Mouse (Mus musculus): ENCODE results near the gene Daw1. TPM values are rescaled to one million over a fixed set of nuclear protein-coding genes. Genes with fewer than 3 reads are reported as not detected.

Gene Daw1
- polyA plus RNA-seq, 1 experiment from 2014 or later = 0.81 TPM

DNA sequence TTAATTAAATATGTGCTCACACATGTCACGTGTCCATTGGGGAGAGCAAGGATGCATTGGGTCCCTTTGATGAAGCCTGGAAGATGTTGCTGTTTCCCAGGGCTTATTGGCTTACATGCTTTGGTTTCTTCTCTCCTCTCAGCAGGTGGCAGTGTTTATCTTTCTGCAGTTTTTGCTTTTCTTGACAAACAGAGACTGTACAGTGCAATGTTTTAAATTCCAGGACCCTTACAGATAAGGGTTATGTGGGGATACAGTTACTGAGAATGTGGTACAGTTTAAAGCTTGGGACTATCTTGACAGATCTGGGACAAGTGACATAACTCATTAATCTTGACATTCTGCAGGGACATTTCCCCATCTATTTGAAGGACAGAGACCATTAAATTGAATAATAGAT lies 58.7 kb downstream of the Daw1 start:
- no peak overlapping the region for H3K4me3 ChIP-seq (replicated peaks)
- H3K27me3 ChIP-seq = no peaks in the 10 kb centered on the region
- H3K9me3 ChIP-seq = no peaks in the 10 kb centered on the region
- no peaks in the 10 kb centered on the region for H3K4me1 ChIP-seq (replicated peaks)
- H3K4me2 ChIP-seq (replicated peaks) = no peak overlapping the region
- H3K27ac ChIP-seq = no peak overlapping the region
- 0 out of 2 replicates have a peak, but pooled peaks have one; percentile 30 for ATAC-seq
- no peaks in the 10 kb centered on the region for H3K36me3 ChIP-seq
- WGBS = 38% methylated on average over 1 of the region's 1 CpGs
- no peak overlapping the region for H3K9ac ChIP-seq (replicated peaks)

DNA sequence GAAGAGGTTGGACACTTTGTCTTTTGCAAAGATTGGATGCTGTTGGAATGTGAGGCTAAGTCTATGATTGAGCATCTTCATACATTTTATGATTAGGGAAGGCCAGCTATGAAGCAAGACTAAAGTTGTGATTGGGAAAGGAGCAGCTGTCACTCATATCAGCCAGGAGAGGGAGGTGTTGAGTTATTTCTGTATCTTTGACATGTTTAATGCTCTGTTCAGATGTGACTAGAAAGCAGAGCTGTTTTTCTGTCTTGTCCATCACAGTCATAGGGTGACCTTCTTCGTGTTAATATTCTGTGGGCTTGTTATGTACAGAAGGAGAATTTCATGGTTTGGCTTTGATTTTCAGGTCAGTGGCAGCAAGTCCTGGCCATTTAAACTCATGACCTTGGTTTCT lies 63.5 kb downstream of the Daw1 start:
- no peak overlapping the region for H3K27ac ChIP-seq
- no peak for ATAC-seq
- H3K9ac ChIP-seq (replicated peaks) = no peak overlapping the region
- H3K36me3 ChIP-seq = no peaks in the 10 kb centered on the region
- no peak overlapping the region for H3K4me2 ChIP-seq (replicated peaks)
- 74% methylated on average over 1 of the region's 1 CpGs for WGBS
- H3K4me3 ChIP-seq (replicated peaks) = no peak overlapping the region
- no peaks in the 10 kb centered on the region for H3K9me3 ChIP-seq
- no peaks in the 10 kb centered on the region for H3K27me3 ChIP-seq
- no peaks in the 10 kb centered on the region for H3K4me1 ChIP-seq (replicated peaks)

DNA sequence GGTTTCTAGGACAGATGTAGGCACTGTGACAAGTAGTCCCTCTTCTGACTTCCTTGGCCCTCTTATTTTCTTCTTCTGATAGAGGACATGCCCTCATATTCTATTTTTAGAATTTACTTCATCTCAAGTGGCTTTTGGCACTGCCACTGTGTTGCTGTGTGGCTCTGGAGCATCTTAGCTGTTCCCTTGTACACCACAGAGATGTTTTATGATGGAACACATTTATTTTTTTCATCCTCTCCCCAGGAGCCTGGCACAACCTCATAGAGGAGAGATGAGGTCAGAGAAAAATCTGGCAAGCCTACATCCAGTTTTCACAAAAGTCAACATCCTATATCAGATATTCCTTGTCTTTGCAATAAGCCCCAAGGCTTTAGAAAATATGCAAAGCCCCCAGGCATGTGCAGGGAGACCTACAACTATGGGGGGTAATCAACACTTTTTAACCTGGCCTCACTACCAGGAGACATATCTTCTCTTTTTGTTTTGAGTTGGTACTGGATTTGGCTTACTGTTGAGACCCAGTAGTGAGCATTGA lies 64.9 kb downstream of the Daw1 start:
- no peak overlapping the region for H3K4me3 ChIP-seq (replicated peaks)

DNA sequence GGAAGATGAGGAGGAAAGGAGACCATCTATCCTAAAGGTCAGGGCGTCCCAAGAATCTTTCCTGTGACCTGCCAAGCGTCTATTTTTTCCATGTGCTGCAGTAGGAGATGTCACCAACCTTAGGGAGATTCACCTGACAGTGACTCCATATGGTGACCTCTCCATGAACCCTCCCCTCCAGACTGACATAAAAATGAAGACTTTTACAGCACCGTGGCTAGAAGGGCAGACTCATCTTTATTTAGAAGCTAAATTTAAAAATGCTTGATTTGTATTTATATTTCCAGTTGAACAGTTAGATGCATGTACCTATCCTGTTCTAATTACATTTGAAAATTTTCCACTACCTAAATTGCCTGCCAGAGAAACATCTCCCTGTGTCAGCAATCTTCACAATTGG lies 68.4 kb downstream of the Daw1 start:
- ATAC-seq = no peak
- 89% methylated on average over 3 of the region's 3 CpGs for WGBS
- Histone ChIP-seq H3K36me3 (no peaks in the 10 kb centered on the region), H3K27me3 (no peaks in the 10 kb centered on the region), H3K27ac (no peak overlapping the region), H3K9ac (replicated peaks) (no peak overlapping the region), H3K4me3 (replicated peaks) (no peak overlapping the region), H3K9me3 (no peaks in the 10 kb centered on the region), H3K4me2 (replicated peaks) (no peak overlapping the region), H3K4me1 (replicated peaks) (no peaks in the 10 kb centered on the region)

More for the DNA sequence above, 64.9 kb downstream of the Daw1 start:
- Histone ChIP-seq H3K4me1 (replicated peaks) (no peaks in the 10 kb centered on the region), H3K27me3 (no peaks in the 10 kb centered on the region), H3K4me2 (replicated peaks) (no peak overlapping the region), H3K27ac (no peak overlapping the region), H3K9ac (replicated peaks) (no peak overlapping the region), H3K9me3 (no peaks in the 10 kb centered on the region), H3K36me3 (no peaks in the 10 kb centered on the region)
- ATAC-seq = no peak

DNA sequence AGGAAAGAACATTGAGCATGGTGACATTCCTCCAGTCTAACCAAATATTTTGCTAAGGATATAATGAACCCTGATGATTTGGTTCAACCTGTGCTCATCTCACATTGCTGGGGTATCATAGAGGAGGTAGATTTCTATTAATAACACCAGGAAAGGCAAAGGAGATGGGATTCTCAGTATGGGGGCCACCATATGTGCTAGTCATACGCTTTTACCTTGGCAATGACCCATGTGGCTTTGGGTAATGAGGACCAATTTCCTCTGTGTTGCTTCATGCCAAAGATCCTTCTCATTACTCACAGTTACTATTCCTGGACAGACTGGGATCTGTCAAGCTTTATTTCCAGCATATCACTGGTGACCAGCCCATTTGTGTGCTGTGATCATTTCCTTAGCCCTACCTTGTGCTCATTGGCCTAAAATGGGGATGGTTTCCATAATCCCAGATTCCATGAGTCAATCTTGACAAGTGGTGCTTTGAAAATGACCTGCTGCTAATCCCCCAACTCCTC lies 88.7 kb downstream of the Daw1 start:
- no peaks in the 10 kb centered on the region for H3K36me3 ChIP-seq
- no peaks in the 10 kb centered on the region for H3K27me3 ChIP-seq
- H3K27ac ChIP-seq = no peak overlapping the region
- H3K4me2 ChIP-seq (replicated peaks) = no peak overlapping the region
- H3K9ac ChIP-seq (replicated peaks) = no peak overlapping the region
- WGBS = 87% methylated on average over 1 of the region's 1 CpGs
- H3K4me1 ChIP-seq (replicated peaks) = no peaks in the 10 kb centered on the region
- no peak for ATAC-seq
- H3K4me3 ChIP-seq (replicated peaks) = no peak overlapping the region
- no peaks in the 10 kb centered on the region for H3K9me3 ChIP-seq

DNA sequence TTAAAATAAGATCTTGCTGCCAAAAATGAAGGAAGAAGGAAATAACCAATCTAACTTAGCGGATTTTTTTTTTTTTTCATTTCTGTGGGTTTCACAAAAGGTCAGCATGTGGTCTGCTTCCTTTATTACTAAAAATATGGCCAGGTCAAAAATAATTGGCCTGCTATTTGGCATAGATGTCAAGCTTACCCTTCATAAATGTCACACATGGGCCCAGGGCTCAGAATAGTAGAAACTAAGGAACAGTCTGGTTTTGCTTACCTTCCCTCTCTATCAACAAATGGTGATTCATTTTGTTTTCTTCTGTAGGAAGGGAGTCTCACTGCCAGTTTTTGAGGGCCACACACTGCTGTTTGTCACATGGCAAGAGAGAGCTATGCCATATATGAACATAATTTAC lies 92.2 kb downstream of the Daw1 start:
- H3K27ac ChIP-seq = no peak overlapping the region
- H3K4me2 ChIP-seq (replicated peaks) = no peak overlapping the region
- ATAC-seq = no peak
- H3K36me3 ChIP-seq = no peaks in the 10 kb centered on the region
- H3K4me1 ChIP-seq (replicated peaks) = no peaks in the 10 kb centered on the region
- H3K4me3 ChIP-seq (replicated peaks) = no peak overlapping the region
- no peaks in the 10 kb centered on the region for H3K9me3 ChIP-seq
- 87% methylated on average over 1 of the region's 1 CpGs for WGBS
- H3K9ac ChIP-seq (replicated peaks) = no peak overlapping the region
- no peaks in the 10 kb centered on the region for H3K27me3 ChIP-seq

Other genes starting within 250 kb of the Daw1 start
- 0.34 TPM in 1 of 2 replicates, not detected in the other for gene A030005L19Rik, start 246.4 kb upstream of the Daw1 start, polyA plus RNA-seq (2015; fragmentation: Nextera tagmentation; extraction: Ambion mirVana)
- gene A030014E15Rik, start 234.8 kb upstream of the Daw1 start, polyA plus RNA-seq (2015; fragmentation: Nextera tagmentation; extraction: Ambion mirVana) = not detected in 2 replicates
- gene Gm6217, start 228.4 kb upstream of the Daw1 start, polyA plus RNA-seq (2015; fragmentation: Nextera tagmentation; extraction: Ambion mirVana) = not detected in 2 replicates
- not detected in 2 replicates for gene A030003K21Rik, start 216.4 kb upstream of the Daw1 start, polyA plus RNA-seq (2015; fragmentation: Nextera tagmentation; extraction: Ambion mirVana)
- gene Gm7544, start 203.7 kb upstream of the Daw1 start, polyA plus RNA-seq (2015; fragmentation: Nextera tagmentation; extraction: Ambion mirVana) = not detected in 2 replicates
- gene Gm47955, start 199.5 kb upstream of the Daw1 start, polyA plus RNA-seq (2015; fragmentation: Nextera tagmentation; extraction: Ambion mirVana) = not detected in 2 replicates
- not detected in 2 replicates for gene Gm47959, start 159.2 kb upstream of the Daw1 start, polyA plus RNA-seq (2015; fragmentation: Nextera tagmentation; extraction: Ambion mirVana)
- gene Slc19a3, start 121.3 kb upstream of the Daw1 start, polyA plus RNA-seq (2015; fragmentation: Nextera tagmentation; extraction: Ambion mirVana) = 0.58 and 0.63 TPM in 2 replicates
- not detected in 2 replicates for gene Krtap28-10, start 117.3 kb upstream of the Daw1 start, polyA plus RNA-seq (2015; fragmentation: Nextera tagmentation; extraction: Ambion mirVana)
- gene Gm47969, start 114.8 kb upstream of the Daw1 start, polyA plus RNA-seq (2015; fragmentation: Nextera tagmentation; extraction: Ambion mirVana) = not detected in 2 replicates
- not detected in 2 replicates for gene A030005K14Rik, start 100.4 kb upstream of the Daw1 start, polyA plus RNA-seq (2015; fragmentation: Nextera tagmentation; extraction: Ambion mirVana)
- not detected in 2 replicates for gene Krtap28-13, start 98.8 kb upstream of the Daw1 start, polyA plus RNA-seq (2015; fragmentation: Nextera tagmentation; extraction: Ambion mirVana)
- not detected in 2 replicates for gene Ccl20, start 43.0 kb upstream of the Daw1 start, polyA plus RNA-seq (2015; fragmentation: Nextera tagmentation; extraction: Ambion mirVana)
- gene Sphkap, start 248.4 kb downstream of the Daw1 start, polyA plus RNA-seq (2015; fragmentation: Nextera tagmentation; extraction: Ambion mirVana) = 3.0 and 4.2 TPM in 2 replicates